Comparison of ENCODE assay signal across 23 mouse cellular contexts in genomic region chr11:35365510-35365931, GRCm38 (mm10).
DNase-seq lines count a peak whose midpoint lies in the region; ATAC-seq and TF ChIP-seq lines count a peak whose summit lies in the region.
"Had no signal": no experiment of that assay in that cellular context is flagged by ENCODE, and none has a peak within 500 bp of the region (broad histone marks: within the 10 kb centered on the region; RNA-seq: fewer than 3 reads in every experiment).

No protein-coding gene starts in this region.

- no peak overlapping the region for H3K4me3 ChIP-seq in forebrain, embryonic 12.5 days (replicated peaks)
- H3K4me3 ChIP-seq in forebrain, embryonic 16.5 days (replicated peaks; ENCODE audit: low read length): no peak overlapping the region
- peak overlapping the region; percentile 18 for H3K4me3 ChIP-seq in midbrain, embryonic 10.5 days
- no peak overlapping the region for H3K4me3 ChIP-seq in midbrain, postnatal 0 days (ENCODE audit: low read depth, low read length)
- H3K4me3 ChIP-seq in midbrain, embryonic 11.5 days (ENCODE audit: low read depth, low read length): no peak overlapping the region
- no peak overlapping the region for H3K4me3 ChIP-seq in kidney, embryonic 16.5 days (ENCODE audit: low read length)
- H3K4me3 ChIP-seq: embryonic facial prominence, embryonic 12.5 days; heart, adult 2 months; heart, embryonic 15.5 days; limb, embryonic 13.5 days; liver, embryonic 13.5 days had no signal

- TF ChIP-seq CTCF in midbrain, postnatal 0 days (IDR thresholded peaks at IDR 0.05): no peak

- DNase-seq in midbrain, embryonic 10.5 days (ENCODE audit: low spot score): no peak
- DNase-seq in midbrain, postnatal 0 days (ENCODE audit: low spot score): no peak
- peak; percentile 89 for DNase-seq in midbrain, embryonic 11.5 days (ENCODE audit: low spot score, missing footprints)
- DNase-seq in thymus, adult 18-20 months: no peak
- DNase-seq: adrenal gland, postnatal 14 days; cerebellum, adult 11-12 months; cerebellum, postnatal 14 days; gastrocnemius, postnatal 25 days; heart, adult 2 months; heart, postnatal 4 days; kidney, postnatal 4 days; liver, embryonic 13.5 days; lung, embryonic 14.5 days; spleen, adult 18-20 months; thymus, postnatal 36 days had no signal

- no peak for ATAC-seq in forebrain, embryonic 12.5 days (ENCODE audit: low FRiP score)
- ATAC-seq in forebrain, embryonic 16.5 days: no peak
- ATAC-seq in midbrain, postnatal 0 days (ENCODE audit: low FRiP score): no peak
- ATAC-seq in midbrain, embryonic 11.5 days (ENCODE audit: low FRiP score): peak; percentile 84
- ATAC-seq in kidney, embryonic 16.5 days (ENCODE audit: low FRiP score, low TSS enrichment): no peak

- H3K4me2 ChIP-seq in forebrain, embryonic 12.5 days: 0 out of 2 replicates have a peak overlapping the region, but pooled peaks have one; percentile 21
- no peak overlapping the region for H3K4me2 ChIP-seq in forebrain, embryonic 16.5 days (ENCODE audit: low read length)
- no peak overlapping the region for H3K4me2 ChIP-seq in midbrain, postnatal 0 days (ENCODE audit: low read depth, low read length, poor library complexity, severe bottlenecking)
- no peak overlapping the region; the same call in 1 of the 2 replicates for H3K4me2 ChIP-seq in midbrain, embryonic 11.5 days
- no peak overlapping the region for H3K4me2 ChIP-seq in kidney, embryonic 16.5 days (replicated peaks; ENCODE audit: low read depth, low read length)
- H3K4me2 ChIP-seq: embryonic facial prominence, embryonic 12.5 days; heart, embryonic 15.5 days; limb, embryonic 13.5 days; liver, embryonic 13.5 days; lung, embryonic 14.5 days had no signal

- WGBS in forebrain, embryonic 12.5 days: 2% methylated on average over 8 of the region's 8 CpGs
- 4% methylated on average over 8 of the region's 8 CpGs for WGBS in forebrain, embryonic 16.5 days
- WGBS in midbrain, embryonic 10.5 days: 4% methylated on average over 8 of the region's 8 CpGs
- 8% methylated on average over 8 of the region's 8 CpGs for WGBS in midbrain, postnatal 0 days
- 4% methylated on average over 8 of the region's 8 CpGs for WGBS in midbrain, embryonic 11.5 days
- 33% methylated on average over 8 of the region's 8 CpGs for WGBS in kidney, embryonic 16.5 days

- H3K27ac ChIP-seq in forebrain, embryonic 12.5 days: no peak overlapping the region
- H3K27ac ChIP-seq in forebrain, embryonic 16.5 days (ENCODE audit: low read length): no peak overlapping the region
- no peak overlapping the region for H3K27ac ChIP-seq in midbrain, embryonic 10.5 days (replicated peaks)
- H3K27ac ChIP-seq in midbrain, postnatal 0 days (ENCODE audit: low read depth, low read length): no peak overlapping the region
- no peak overlapping the region for H3K27ac ChIP-seq in midbrain, embryonic 11.5 days (ENCODE audit: low read depth, low read length)
- no peak overlapping the region for H3K27ac ChIP-seq in kidney, embryonic 16.5 days (ENCODE audit: low read length)
- H3K27ac ChIP-seq: embryonic facial prominence, embryonic 12.5 days; heart, adult 2 months; heart, embryonic 15.5 days; limb, embryonic 13.5 days; liver, embryonic 13.5 days; macrophage had no signal

- no peaks in the 10 kb centered on the region for H3K9me3 ChIP-seq in forebrain, embryonic 12.5 days
- no peaks in the 10 kb centered on the region for H3K9me3 ChIP-seq in forebrain, embryonic 16.5 days (ENCODE audit: control insufficient read depth, low read length)
- peaks cover 5% of the 10 kb centered on the region for H3K9me3 ChIP-seq in midbrain, embryonic 10.5 days (replicated peaks)
- no peaks in the 10 kb centered on the region for H3K9me3 ChIP-seq in midbrain, postnatal 0 days (ENCODE audit: low read length)
- H3K9me3 ChIP-seq in midbrain, embryonic 11.5 days (ENCODE audit: control insufficient read depth, low read length): peaks cover 2% of the 10 kb centered on the region; the same call in 1 of the 2 replicates
- H3K9me3 ChIP-seq in kidney, embryonic 16.5 days (ENCODE audit: low read length): no peaks in the 10 kb centered on the region
- H3K9me3 ChIP-seq: embryonic facial prominence, embryonic 12.5 days; heart, embryonic 15.5 days; limb, embryonic 13.5 days; liver, embryonic 13.5 days had no signal

- peaks cover 29% of the 10 kb centered on the region for H3K4me1 ChIP-seq in forebrain, embryonic 12.5 days
- H3K4me1 ChIP-seq in forebrain, embryonic 16.5 days (replicated peaks; ENCODE audit: control insufficient read depth, insufficient read depth, low read length): peaks cover 7% of the 10 kb centered on the region
- peaks cover 41% of the 10 kb centered on the region for H3K4me1 ChIP-seq in midbrain, embryonic 10.5 days
- 0 out of 2 replicates have a peak, but pooled peaks cover 5% of the 10 kb centered on the region for H3K4me1 ChIP-seq in midbrain, postnatal 0 days (ENCODE audit: insufficient read depth, low read length)
- H3K4me1 ChIP-seq in midbrain, embryonic 11.5 days (ENCODE audit: control insufficient read depth, insufficient read depth, low read length): peaks cover 15% of the 10 kb centered on the region
- H3K4me1 ChIP-seq in kidney, embryonic 16.5 days (ENCODE audit: insufficient read depth, low read length): peaks cover 17% of the 10 kb centered on the region
- H3K4me1 ChIP-seq: liver, embryonic 13.5 days had no signal

- no peaks in the 10 kb centered on the region for H3K36me3 ChIP-seq in forebrain, embryonic 12.5 days (replicated peaks)
- H3K36me3 ChIP-seq in forebrain, embryonic 16.5 days (ENCODE audit: control insufficient read depth, insufficient read depth): no peaks in the 10 kb centered on the region
- H3K36me3 ChIP-seq in midbrain, embryonic 10.5 days: no peaks in the 10 kb centered on the region
- no peaks in the 10 kb centered on the region for H3K36me3 ChIP-seq in midbrain, postnatal 0 days (ENCODE audit: insufficient read depth, low read length)
- H3K36me3 ChIP-seq in midbrain, embryonic 11.5 days (ENCODE audit: control insufficient read depth, insufficient read depth, low read length): no peaks in the 10 kb centered on the region
- H3K36me3 ChIP-seq in kidney, embryonic 16.5 days (ENCODE audit: insufficient read depth, low read length): no peaks in the 10 kb centered on the region
- H3K36me3 ChIP-seq: embryonic facial prominence, embryonic 12.5 days; heart, embryonic 15.5 days; limb, embryonic 13.5 days; liver, embryonic 13.5 days had no signal

- peaks cover 85% of the 10 kb centered on the region for H3K27me3 ChIP-seq in forebrain, embryonic 12.5 days
- peaks cover 4% of the 10 kb centered on the region for H3K27me3 ChIP-seq in forebrain, embryonic 16.5 days (replicated peaks; ENCODE audit: control insufficient read depth, insufficient read depth, low read length)
- peaks cover 99% of the 10 kb centered on the region for H3K27me3 ChIP-seq in midbrain, embryonic 10.5 days (ENCODE audit: low read depth, poor library complexity, severe bottlenecking)
- H3K27me3 ChIP-seq in midbrain, postnatal 0 days (ENCODE audit: insufficient read depth, low read length): peaks cover 45% of the 10 kb centered on the region
- peaks cover 90% of the 10 kb centered on the region for H3K27me3 ChIP-seq in midbrain, embryonic 11.5 days (ENCODE audit: control insufficient read depth, insufficient read depth, low read length)
- H3K27me3 ChIP-seq in kidney, embryonic 16.5 days (ENCODE audit: insufficient read depth, low read length): no peaks in the 10 kb centered on the region; the same call in 1 of the 2 replicates
- H3K27me3 ChIP-seq: CH12.LX; heart, embryonic 15.5 days; limb, embryonic 13.5 days had no signal

- no peak overlapping the region for H3K9ac ChIP-seq in forebrain, embryonic 12.5 days
- H3K9ac ChIP-seq in forebrain, embryonic 16.5 days (replicated peaks; ENCODE audit: low read depth, low read length): no peak overlapping the region
- no peak overlapping the region for H3K9ac ChIP-seq in midbrain, postnatal 0 days (replicated peaks; ENCODE audit: low read length, poor library complexity, severe bottlenecking)
- H3K9ac ChIP-seq in midbrain, embryonic 11.5 days (ENCODE audit: low read length): no peak overlapping the region
- no peak overlapping the region for H3K9ac ChIP-seq in kidney, embryonic 16.5 days (replicated peaks; ENCODE audit: low read length)
- H3K9ac ChIP-seq: embryonic facial prominence, embryonic 12.5 days; heart, embryonic 15.5 days; limb, embryonic 13.5 days; liver, embryonic 13.5 days; lung, embryonic 14.5 days had no signal
